Mouse (Mus musculus): ENCODE results near the gene Dusp27.
"Not testable (repeated sequence)": the region's sequence is repeated elsewhere in the genome, so short reads cannot be mapped to it uniquely, and the experiment has no call there.

DNA sequence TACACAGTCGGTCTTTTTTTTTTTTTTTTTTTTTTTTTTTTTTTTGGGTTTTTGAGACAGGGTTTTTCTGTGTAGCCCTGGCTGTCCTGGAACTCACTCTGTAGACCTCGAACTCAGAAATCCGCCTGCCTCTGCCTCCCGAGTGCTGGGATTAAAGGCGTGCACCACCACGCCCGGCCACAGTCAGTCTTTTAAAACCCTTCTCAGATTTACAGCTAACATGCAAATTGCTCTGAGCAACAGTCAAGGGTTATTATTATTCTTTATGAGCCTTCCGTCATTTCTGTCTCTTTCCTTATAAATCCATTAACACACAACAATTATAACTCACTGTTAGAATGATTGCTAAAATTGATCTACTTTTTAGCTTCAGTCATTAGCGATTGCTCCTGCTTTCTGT, 14.1 kb upstream of the Dusp27 start:
- TF ChIP-seq CTCF, EP300 (IDR thresholded peaks at IDR 0.05; ENCODE audit: low read depth): not testable (repeated sequence)
